Mouse (Mus musculus) urinary bladder, postnatal 4 days (tissue): Measurements from ENCODE around the gene Egfr.
A peak's percentile ranks its signal among the peaks of the same experiment; 100 is the strongest.

Experiments used
- DNase-seq, 2 experiments: peaks; one replicate each; pipeline ENCODE4 v3.0.0; 2021 to 2022; ENCODE audit warnings: low spot score in 2 of 2

Gene Egfr

DNA sequence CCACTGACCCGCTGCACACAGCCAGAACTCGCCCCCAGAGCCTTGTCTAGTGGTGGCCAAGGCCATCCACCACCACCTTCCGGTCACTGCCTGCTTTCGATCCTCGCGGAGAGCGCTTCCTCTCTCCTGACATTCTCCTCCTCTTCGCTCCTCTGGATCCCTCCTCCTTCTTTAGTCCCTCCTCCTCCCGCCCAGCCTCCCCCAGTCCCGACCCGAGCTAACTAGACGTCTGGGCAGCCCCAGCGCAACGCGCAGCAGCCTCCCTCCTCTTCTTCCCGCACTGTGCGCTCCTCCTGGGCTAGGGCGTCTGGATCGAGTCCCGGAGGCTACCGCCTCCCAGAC lies at the start of gene Egfr:
Gene Egfr, plus strand, starts transcription at position 197 of the 342 bp plus-strand sequence.
- DNase-seq = peak; percentile 71 to 74

GRCm38 (mm10) chr11:16703221-16703620 lies 48.8 kb upstream of the Egfr start:
- no peak for DNase-seq

- DNase-seq = no peak
Measured at GRCm38 (mm10) chr11:16735083-16735644, 16.8 kb upstream of the Egfr start.

- DNase-seq = no peak
Measured at GRCm38 (mm10) chr11:16737323-16737722, 14.7 kb upstream of the Egfr start.

- no peak for DNase-seq
Measured at GRCm38 (mm10) chr11:16738691-16739090, 13.3 kb upstream of the Egfr start.

GRCm38 (mm10) chr11:16739155-16739554 lies 12.8 kb upstream of the Egfr start:
- DNase-seq = no peak

- no peak for DNase-seq
Measured at GRCm38 (mm10) chr11:16740691-16741611, 11.1 kb upstream of the Egfr start.

DNA sequence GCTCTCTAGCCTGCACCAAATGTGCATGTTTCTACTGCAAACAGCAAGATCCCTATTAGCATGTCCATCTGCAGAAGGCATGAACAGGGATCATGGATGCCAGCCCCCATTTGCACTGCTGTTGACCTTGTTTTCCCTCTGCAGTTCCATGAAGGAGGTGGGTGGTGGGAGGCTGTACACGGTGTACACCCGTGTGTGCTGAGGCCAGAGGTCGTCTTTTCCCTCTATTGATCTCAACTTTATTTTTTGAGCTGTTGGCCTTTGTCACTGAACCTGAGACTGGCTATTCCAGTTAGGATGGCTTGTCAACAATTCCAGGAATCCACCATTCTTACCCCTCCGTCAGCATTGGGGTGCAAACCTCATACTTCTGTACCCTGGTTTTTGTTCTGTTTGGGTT lies 9.8 kb upstream of the Egfr start:
- no peak for DNase-seq

DNA sequence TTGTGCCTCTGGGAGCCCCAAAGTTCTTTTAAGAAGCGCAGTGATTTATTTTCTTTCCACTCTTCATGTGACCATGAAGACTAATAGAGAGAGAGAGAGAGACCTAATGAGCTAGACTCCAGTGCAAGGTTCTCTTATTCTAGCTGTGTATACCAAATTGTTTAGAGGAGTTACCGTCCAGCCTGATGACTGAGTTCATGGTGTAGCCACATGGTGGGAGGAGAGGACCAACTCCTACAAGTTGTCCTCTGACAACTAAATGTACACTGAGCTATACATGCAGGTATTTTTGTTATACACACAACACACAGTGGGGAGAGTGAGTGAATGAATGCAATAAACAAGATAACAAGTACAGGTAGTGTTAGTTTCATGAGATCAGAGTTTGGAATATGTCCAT lies 9.2 kb upstream of the Egfr start:
- no peak for DNase-seq

DNA sequence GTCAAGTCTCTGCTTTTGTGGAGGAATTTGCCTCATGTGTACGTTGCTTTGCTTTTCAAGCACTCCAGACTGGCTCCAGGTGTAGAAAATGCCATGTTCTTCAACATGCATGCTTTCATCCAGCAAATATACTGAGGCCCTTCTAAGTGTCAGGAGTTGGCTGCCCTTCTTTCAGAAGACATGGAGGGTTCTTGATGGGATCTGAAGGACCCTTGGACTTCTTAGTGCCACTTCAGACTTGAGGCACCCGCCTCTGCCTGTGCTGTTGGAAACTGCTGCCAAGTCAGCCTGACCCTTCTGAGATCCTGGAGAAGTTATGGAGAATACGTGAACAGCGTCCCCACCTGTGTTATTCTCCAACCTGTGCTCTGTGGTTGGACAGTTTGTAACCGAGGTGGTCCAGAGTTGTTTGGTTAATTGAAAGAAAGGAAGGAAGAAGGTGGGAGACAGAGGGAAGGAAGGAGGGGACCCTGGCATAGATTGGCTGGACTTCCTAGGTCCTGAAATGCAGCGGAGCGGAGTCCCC lies 483 bp upstream of the Egfr start:
- DNase-seq = no peak

- DNase-seq = peak in 1 of 2 experiments; percentile 34
Measured at GRCm38 (mm10) chr11:16752349-16753153, 548 bp downstream of the Egfr start.

GRCm38 (mm10) chr11:16753154-16754040 lies 1.4 kb downstream of the Egfr start:
- no peak for DNase-seq

- DNase-seq = no peak
Measured at GRCm38 (mm10) chr11:16759930-16760329, 7.9 kb downstream of the Egfr start.

- no peak for DNase-seq
Measured at GRCm38 (mm10) chr11:16761184-16761583, 9.2 kb downstream of the Egfr start.

DNA sequence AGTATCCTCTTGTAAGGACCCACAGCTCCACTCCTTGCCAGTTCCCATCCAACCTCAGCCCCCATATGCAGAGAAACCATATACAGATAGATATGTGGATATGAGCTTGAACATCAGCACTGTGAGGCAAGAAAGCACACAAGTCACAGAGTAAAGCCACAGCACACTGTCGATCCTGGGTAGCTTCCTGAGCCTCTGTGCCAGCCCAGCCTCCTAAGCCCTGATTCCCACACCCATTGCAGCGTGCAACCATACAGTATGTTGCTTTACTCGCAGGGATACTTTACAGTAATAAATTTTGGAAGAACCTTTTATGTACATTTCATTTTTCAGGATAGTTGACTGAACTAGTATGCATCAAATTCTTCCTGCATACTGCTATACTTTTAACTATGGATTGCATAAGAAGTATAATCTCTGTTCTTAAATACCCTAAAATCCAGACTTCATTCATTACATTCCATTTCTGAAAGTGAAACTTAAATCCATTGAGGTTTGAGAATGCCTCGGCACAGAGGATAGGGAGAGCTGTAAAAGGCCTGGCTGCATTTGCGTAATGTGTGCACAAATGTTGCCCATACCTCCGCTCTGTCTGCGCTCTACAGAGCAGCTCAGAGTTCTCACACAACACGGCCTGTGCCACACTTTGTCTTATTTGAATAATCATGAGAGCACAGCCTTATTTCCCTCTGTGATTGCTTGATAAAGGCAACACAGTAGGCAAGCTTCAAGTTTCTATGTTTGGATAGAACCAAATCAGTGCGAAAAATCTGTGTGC lies 14.2 kb downstream of the Egfr start:
- DNase-seq = no peak

DNA sequence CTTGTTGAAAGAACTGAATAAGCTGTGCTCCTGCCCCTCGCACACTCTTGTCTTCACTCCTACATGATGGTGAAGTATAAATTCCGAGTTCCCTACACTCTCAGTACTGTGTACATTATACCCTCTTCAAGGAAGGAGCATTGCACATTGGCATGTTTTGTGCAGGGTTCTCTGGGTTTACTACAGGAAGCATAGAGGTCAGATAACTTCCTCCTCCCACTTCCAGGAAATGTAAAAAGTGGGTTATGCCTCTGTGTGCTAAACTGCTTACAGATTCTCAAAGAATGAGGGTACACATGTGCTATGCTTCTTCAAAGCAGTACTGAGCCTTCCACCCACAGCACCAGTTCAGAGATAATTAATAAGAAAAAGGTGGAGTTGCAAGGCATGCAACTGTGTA lies 16.0 kb downstream of the Egfr start:
- no peak for DNase-seq

- no peak for DNase-seq
Measured at GRCm38 (mm10) chr11:16769276-16769675, 17.3 kb downstream of the Egfr start.

DNA sequence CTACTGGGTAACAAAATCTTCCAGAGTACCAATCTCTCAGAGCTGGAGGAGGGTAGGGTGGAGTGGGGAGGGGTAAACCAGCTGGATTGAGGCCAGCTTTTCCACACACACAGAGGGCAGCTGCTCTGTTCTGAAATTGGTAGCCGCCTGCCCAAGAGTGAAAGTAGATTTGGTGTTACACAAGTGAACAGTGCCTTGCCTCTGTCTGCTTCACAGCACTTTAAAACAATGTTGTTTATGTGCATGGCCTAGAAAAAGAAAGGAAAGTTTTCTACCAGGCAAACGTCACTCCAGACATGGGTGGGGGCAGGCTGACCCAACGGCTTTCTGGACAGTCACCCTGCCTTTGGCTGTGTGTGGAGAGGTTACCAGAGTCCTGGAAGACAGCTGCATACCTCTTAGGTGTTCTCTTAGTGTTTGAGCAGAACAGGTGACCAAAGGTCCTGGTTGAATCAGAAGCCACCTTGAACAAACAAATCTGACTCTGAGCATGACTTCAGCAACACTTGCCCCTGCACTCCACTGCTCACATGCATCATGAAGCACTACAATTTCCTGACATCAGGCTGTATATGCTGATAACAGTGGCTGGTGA lies 17.8 kb downstream of the Egfr start:
- no peak for DNase-seq

GRCm38 (mm10) chr11:16770966-16771365 lies 19.0 kb downstream of the Egfr start:
- DNase-seq = no peak

DNA sequence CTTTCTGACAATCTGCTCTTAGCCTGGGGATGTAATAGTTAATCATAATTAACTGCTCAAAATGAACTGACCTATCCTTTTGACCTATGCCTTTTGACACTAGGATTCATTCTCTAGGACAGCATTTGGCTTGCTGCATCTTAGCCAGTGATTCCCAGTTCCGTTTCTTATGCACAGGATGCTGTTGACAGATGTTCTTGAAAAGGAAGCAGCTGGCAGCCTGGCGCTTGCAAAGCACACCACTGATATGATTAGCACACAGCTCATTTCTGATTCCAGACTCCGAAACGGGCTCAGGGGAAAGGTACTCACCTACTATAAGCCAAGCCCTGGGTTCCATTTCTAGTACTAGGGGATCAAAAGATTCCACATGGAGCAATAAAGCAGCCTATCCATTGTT lies 20.7 kb downstream of the Egfr start:
- DNase-seq = no peak
